Mouse (Mus musculus) ES-E14 (cell line): ENCODE measurements around the gene Snx33.

ENCODE experiments used
- CHD2 ChIP-seq: IDR thresholded peaks from 2 replicates; pipeline ENCODE4 v1.6.1; 2014; ENCODE audit warnings: mild to moderate bottlenecking, low read depth, low read length, inconsistent platforms
- HCFC1 ChIP-seq: IDR thresholded peaks from 2 replicates; pipeline ENCODE4 v1.6.1; 2012; ENCODE audit warnings: low read length, inconsistent platforms, borderline replicate concordance; ENCODE audit not compliant: insufficient read depth
- MAFK ChIP-seq: IDR thresholded peaks from 2 replicates; pipeline ENCODE4 v1.6.1; 2014; ENCODE audit warnings: mild to moderate bottlenecking, low read depth, low read length, inconsistent platforms; ENCODE audit not compliant: insufficient read depth
- ZNF384 ChIP-seq: IDR thresholded peaks from 2 replicates; pipeline ENCODE4 v1.6.1; 2012; ENCODE audit warnings: low read depth, low read length, inconsistent platforms

DNA sequence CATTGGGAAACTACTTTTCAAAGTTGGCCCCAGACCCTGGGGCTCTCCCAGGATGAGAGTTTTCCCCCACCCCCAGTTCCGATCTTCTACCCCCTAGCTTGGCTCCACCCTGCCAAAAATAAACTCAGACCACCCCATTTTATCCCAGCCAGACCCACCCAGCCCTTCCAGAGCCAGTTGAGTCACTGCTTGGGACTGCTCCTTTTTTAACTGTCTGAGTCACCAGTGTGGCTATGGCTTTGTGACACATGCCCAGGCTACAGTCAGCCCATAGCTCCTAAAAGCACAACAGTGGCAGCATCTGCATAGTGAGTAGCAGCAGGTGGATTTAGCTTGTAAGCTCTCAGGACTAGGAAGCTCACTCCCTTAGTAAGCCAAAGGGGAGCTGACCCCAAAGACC is 55.1 kb downstream of the Snx33 start:
- no peak for TF ChIP-seq ZNF384
- no peak for TF ChIP-seq MAFK
- TF ChIP-seq CHD2 = no peak
- TF ChIP-seq HCFC1 = no peak
